Mouse (Mus musculus): ENCODE data around the gene Prr15. TPM values are rescaled to one million over a fixed set of nuclear protein-coding genes. Genes with fewer than 3 reads are reported as not detected.

Prr15 gene
- under 1 TPM in 2 of 3 experiments, not detected in 1; 0.39 to 0.59 TPM for polyA plus RNA-seq (2017; shearing (Covaris generic))

DNA sequence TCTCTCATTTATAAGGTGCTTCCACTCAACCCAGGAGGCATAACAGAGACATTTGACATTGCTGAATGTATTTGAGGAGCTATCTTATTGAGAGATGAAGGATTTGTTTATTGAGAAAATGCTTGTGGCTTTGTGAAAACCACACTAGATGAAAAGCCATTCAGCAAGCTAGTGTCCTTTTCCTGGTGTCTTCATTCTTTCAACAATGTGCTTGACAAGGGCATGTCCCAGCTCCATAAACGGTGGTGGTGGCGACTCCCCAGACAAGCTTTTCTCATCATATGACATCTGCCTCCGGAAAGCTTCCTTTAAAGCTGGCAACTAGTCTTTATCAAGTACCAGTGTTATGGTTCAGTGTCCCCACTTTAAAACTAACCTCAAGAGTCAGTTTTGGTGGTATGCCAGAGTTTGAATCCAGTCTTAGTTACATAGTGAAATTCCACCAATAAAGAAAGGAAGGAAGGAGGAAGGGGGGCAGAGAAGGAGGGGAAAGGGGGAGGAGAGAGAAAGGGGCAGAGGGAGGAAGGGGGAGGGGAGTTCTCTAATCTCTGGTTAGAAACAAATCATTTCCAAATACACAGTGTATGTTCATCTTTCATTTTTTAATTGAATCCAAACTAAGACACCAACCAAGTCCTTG lies at the start of gene Prr15:
Gene Prr15 (plus strand): TSS at position 590 of the 640 bp plus-strand sequence.
- no peak for ATAC-seq

- ATAC-seq, result no peak
These were observed 48.4 kb upstream of the Prr15 start for GRCm38 (mm10) chr6:54277234-54277633.

DNA sequence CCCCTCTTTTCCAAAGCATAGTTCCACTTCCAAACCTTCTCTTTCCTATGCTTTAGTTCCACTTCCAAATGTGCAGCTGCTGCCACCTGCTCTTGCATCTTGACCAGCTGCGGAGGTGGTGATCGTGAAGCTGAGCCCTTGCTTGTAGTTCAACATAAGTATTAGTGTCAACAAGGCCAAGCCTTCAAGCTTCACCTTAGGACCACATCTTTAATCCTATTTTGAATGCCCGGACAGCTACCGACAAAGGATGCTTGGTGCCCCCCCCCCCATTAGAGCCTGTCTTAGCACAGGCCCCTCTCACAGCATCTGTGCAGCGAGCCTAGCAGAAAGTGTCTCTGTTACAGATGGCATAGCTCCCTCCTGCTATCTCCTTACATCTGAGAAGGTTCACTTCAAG lies 47.8 kb upstream of the Prr15 start:
- no peak for ATAC-seq

- ATAC-seq, result no peak
These were observed 47.0 kb upstream of the Prr15 start for GRCm38 (mm10) chr6:54278613-54279012.

GRCm38 (mm10) chr6:54279391-54279790 lies 46.2 kb upstream of the Prr15 start:
- ATAC-seq, result no peak

DNA sequence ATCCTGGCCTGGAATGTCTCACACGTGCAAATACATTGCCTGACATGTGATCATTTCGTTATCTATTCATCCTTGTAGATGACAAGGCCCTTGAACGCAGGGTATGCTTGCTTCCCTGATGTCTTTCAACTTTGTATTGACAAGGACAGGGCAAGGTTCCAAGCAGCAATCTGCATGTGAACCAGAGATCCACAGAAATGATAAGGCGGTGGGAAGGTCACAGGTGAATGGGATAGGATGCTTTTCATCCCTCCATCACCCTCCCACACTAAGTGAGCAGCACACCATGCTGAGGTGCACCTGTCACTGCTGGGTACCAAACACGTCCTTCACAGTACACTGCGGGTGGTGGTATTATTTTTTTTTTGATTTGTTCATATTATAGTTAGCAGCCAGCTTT lies 45.4 kb upstream of the Prr15 start:
- ATAC-seq, result no peak

DNA sequence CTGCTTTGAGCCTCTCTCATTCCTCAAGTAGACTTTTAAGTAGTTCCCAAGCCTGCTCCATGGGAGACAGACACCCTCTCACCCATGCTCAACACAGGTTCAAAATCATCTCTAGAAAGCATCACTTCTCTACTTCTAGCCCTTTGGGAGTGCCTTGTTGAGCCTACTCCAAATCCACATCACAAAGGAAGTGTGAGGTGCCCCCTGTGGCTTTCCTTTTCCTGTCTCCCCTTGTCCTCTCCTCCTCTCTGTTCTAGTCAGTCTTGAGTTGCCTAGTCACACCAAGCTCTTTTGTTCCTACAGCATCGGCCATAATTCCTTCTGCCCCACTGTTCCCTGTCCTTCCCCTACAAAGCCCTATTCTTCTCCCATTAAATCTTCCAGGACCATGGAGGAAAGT lies 42.3 kb upstream of the Prr15 start:
- ATAC-seq, result no peak

DNA sequence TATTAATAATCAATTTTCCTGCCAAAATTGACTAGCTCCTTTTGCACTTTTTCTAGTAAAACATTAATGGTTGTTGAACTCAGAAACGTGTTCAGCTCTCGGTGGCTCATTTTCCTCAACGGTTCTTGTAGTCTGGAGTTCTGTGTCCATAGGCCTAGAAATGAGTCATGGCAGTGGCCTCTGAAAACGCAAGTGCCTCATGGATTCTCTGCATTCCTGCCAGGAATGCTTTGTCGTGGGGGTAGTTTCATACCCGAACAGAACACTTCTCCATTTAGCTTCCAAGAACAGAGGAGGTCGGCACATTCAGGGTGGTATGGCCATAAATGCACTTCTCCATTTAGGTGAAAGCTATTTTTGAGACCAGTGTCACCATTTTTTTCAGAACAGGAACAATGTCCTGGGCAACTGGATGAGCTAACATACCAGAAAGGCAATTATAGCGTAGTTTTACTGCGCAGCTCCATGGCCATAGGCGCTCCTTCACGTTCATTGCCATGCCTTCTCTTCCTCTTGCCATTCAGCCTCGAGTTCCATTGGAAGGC lies 41.4 kb upstream of the Prr15 start:
- ATAC-seq, result no peak

GRCm38 (mm10) chr6:54286813-54287212 lies 38.8 kb upstream of the Prr15 start:
- ATAC-seq, result no peak

GRCm38 (mm10) chr6:54289774-54290500 lies 35.7 kb upstream of the Prr15 start:
- ATAC-seq, result no peak

GRCm38 (mm10) chr6:54297231-54297630 lies 28.4 kb upstream of the Prr15 start:
- ATAC-seq, result no peak

GRCm38 (mm10) chr6:54299417-54299816 lies 26.2 kb upstream of the Prr15 start:
- no peak for ATAC-seq

DNA sequence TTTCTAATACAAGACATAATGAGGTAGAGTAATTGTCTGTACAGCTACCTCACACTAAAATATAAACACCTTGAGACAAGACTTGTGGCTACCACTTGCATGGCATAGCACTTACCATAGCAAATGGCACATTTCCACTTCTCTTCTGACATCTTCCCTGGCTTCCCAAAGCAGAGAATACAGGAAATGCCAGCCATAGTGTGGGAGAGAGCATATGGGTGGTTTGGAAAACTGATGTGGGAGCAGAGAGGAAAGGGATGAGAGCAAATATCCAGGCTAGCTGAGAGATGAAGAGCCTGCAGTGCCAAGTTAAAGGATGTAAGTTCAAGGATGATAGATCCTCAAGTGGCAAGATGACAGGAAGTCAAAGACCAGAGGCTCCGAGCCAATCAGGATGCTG lies 19.9 kb upstream of the Prr15 start:
- ATAC-seq, result no peak

- ATAC-seq, result no peak
These were observed 12.6 kb upstream of the Prr15 start for GRCm38 (mm10) chr6:54313071-54313470.

GRCm38 (mm10) chr6:54318618-54319017 lies 7.0 kb upstream of the Prr15 start:
- no peak for ATAC-seq

DNA sequence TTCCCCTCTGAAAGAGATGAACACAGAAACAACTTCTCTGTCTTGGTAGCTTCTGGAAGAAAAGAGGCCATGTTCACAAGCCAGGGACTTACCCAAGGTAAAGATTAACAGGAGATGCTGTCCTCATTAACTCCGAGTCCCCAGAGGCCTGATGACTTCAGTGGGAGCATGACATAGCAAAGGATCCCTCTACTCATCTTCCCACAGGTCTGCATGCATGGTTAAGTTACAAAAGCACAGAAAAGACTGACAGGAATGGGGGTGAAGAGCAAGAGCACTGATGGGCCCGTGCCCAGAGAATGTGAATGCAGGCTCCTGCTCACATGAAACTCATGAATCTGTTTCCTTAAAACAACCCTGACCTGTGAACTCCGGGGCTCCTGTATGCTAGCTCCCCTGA lies 6.4 kb upstream of the Prr15 start:
- no peak for ATAC-seq

- ATAC-seq, result no peak
These were observed 5.4 kb upstream of the Prr15 start for GRCm38 (mm10) chr6:54320236-54320635.

- no peak for ATAC-seq
These were observed 1.3 kb downstream of the Prr15 start for GRCm38 (mm10) chr6:54326671-54327625.

GRCm38 (mm10) chr6:54327626-54328003 lies 2.0 kb downstream of the Prr15 start:
- ATAC-seq, result no peak

GRCm38 (mm10) chr6:54328783-54329182 lies 3.1 kb downstream of the Prr15 start:
- ATAC-seq, result no peak

DNA sequence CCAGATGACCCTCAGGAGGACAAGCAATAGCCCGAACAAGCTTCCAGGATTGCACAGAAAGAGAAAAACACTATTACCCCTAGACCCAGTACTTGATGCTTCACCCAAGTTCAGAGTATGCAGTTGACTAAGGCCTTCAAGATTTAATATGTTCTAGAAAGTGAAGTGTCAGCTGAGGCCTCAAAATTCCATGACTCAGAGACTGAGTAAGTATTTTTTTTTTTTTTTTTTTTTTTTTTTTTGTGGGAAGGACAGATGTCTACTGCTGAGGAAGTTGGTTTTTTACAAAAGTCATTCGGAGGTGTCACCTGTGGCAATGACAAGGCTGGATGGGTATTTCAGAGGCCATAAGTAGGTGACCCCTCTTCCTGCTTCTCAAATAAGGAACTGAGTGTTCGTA lies 4.0 kb downstream of the Prr15 start:
- ATAC-seq, result no peak

- ATAC-seq, result no peak
These were observed 4.5 kb downstream of the Prr15 start for GRCm38 (mm10) chr6:54330166-54330565.

DNA sequence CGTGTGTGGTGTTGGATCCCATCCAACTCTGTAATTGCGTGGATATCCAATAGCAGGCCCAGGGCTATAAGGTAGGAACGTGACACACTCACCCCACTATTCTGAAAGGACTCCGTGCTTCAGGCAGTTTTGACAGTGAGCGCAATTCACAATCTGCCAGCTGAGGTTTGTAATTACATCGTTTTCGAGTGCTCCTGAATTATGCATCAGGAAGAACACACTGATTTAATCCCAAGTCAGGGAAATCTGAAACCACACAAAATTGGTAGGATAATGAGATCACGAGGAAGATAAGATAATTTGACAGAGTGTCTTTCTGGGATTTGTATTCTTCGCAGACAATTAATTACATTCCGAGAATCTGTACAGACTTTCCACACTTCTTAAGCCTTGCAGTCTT lies 6.1 kb downstream of the Prr15 start:
- no peak for ATAC-seq
